11 mouse cellular contexts compared by ENCODE assay signal in genomic region chr10:69252112-69253074, GRCm38 (mm10). TPM values are rescaled to one million over a fixed set of nuclear protein-coding genes. Genes with fewer than 3 reads are reported as not detected.
DNase-seq lines count a peak whose midpoint lies in the region; ATAC-seq and TF ChIP-seq lines count a peak whose summit lies in the region.
"Had no signal": no experiment of that assay in that cellular context is flagged by ENCODE, and none has a peak within 500 bp of the region (broad histone marks: within the 10 kb centered on the region; RNA-seq: fewer than 3 reads in every experiment).

No protein-coding gene starts in this region.

- H3K9ac ChIP-seq in lung, embryonic 16.5 days (ENCODE audit: low read length), result no peak overlapping the region
- no peak overlapping the region for H3K9ac ChIP-seq in lung, postnatal 0 days (replicated peaks; ENCODE audit: low read depth)
- no peak overlapping the region for H3K9ac ChIP-seq in liver, embryonic 11.5 days (ENCODE audit: low read depth, low read length)
- peak overlapping the region; percentile 17; the same call in 1 of the 2 replicates for H3K9ac ChIP-seq in stomach, embryonic 16.5 days (ENCODE audit: low read length)
- H3K9ac ChIP-seq: hindbrain, embryonic 13.5 days had no signal

- H3K4me2 ChIP-seq in lung, embryonic 16.5 days (ENCODE audit: low read depth, low read length), result no peak overlapping the region
- H3K4me2 ChIP-seq in lung, postnatal 0 days (replicated peaks; ENCODE audit: low read depth, low read length), result no peak overlapping the region
- H3K4me2 ChIP-seq in liver, embryonic 11.5 days, result no peak overlapping the region
- H3K4me2 ChIP-seq in stomach, embryonic 16.5 days (ENCODE audit: low read depth, low read length), result no peak overlapping the region
- H3K4me2 ChIP-seq: hindbrain, embryonic 13.5 days had no signal

- no peaks in the 10 kb centered on the region for H3K27me3 ChIP-seq in lung, embryonic 16.5 days (ENCODE audit: control insufficient read depth, insufficient read depth, low read depth, low read length)
- H3K27me3 ChIP-seq in lung, postnatal 0 days (replicated peaks; ENCODE audit: insufficient read depth, low read length), result no peaks in the 10 kb centered on the region
- no peaks in the 10 kb centered on the region for H3K27me3 ChIP-seq in liver, embryonic 11.5 days (replicated peaks; ENCODE audit: control insufficient read depth, insufficient read depth, low read length)
- H3K27me3 ChIP-seq in stomach, embryonic 16.5 days (ENCODE audit: control insufficient read depth, insufficient read depth, low read length), result no peaks in the 10 kb centered on the region
- H3K27me3 ChIP-seq: hindbrain, embryonic 13.5 days had no signal

- H3K4me1 ChIP-seq in lung, embryonic 16.5 days (replicated peaks; ENCODE audit: control insufficient read depth, insufficient read depth, low read length), result peaks cover 18% of the 10 kb centered on the region
- H3K4me1 ChIP-seq in lung, postnatal 0 days (ENCODE audit: insufficient read depth, low read depth, low read length), result peaks cover 17% of the 10 kb centered on the region
- H3K4me1 ChIP-seq in liver, embryonic 11.5 days (replicated peaks; ENCODE audit: control insufficient read depth, insufficient read depth, low read length), result peaks cover 25% of the 10 kb centered on the region
- H3K4me1 ChIP-seq in stomach, embryonic 16.5 days (ENCODE audit: control insufficient read depth, insufficient read depth, low read length), result peaks cover 31% of the 10 kb centered on the region

- no peak for TF ChIP-seq CTCF in lung, postnatal 0 days (IDR thresholded peaks at IDR 0.05)

- no peaks in the 10 kb centered on the region for H3K9me3 ChIP-seq in lung, embryonic 16.5 days (ENCODE audit: control insufficient read depth, low read length)
- H3K9me3 ChIP-seq in lung, postnatal 0 days (ENCODE audit: low read length), result no peaks in the 10 kb centered on the region
- H3K9me3 ChIP-seq in liver, embryonic 11.5 days (ENCODE audit: control insufficient read depth, low read length), result no peaks in the 10 kb centered on the region
- no peaks in the 10 kb centered on the region for H3K9me3 ChIP-seq in stomach, embryonic 16.5 days (replicated peaks; ENCODE audit: control insufficient read depth, low read length)
- H3K9me3 ChIP-seq: hindbrain, embryonic 13.5 days had no signal

- TF ChIP-seq EP300 in lung, postnatal 0 days (IDR thresholded peaks at IDR 0.05), result no peak

- H3K4me3 ChIP-seq in lung, embryonic 16.5 days (ENCODE audit: low read length), result no peak overlapping the region
- H3K4me3 ChIP-seq in lung, postnatal 0 days (ENCODE audit: low read depth, low read length), result no peak overlapping the region
- no peak overlapping the region for H3K4me3 ChIP-seq in liver, embryonic 11.5 days (ENCODE audit: low read depth, low read length)
- no peak overlapping the region for H3K4me3 ChIP-seq in stomach, embryonic 16.5 days (replicated peaks; ENCODE audit: low read length)
- H3K4me3 ChIP-seq: erythroblast, embryonic 14.5 days; hindbrain, embryonic 13.5 days had no signal

- peak; percentile 92 for DNase-seq in heart, adult 11 months
- DNase-seq in heart, postnatal 4 days, result no peak
- no peak for DNase-seq in lung, postnatal 0 days (ENCODE audit: low spot score)
- no peak for DNase-seq in liver, embryonic 11.5 days (ENCODE audit: low spot score)
- DNase-seq in embryo, embryonic 9.5 days (ENCODE audit: extremely low spot score), result no peak
- DNase-seq in left cerebral cortex, adult 9 months (ENCODE audit: low spot score in 2 of 2), result no peak
- DNase-seq: right cerebral cortex, postnatal 14 days had no signal

- no peak for ATAC-seq in lung, embryonic 16.5 days (ENCODE audit: low read depth)
- no peak for ATAC-seq in lung, postnatal 0 days
- ATAC-seq in liver, embryonic 11.5 days (replicated peaks; ENCODE audit: low FRiP score), result no peak
- no peak for ATAC-seq in stomach, embryonic 16.5 days (ENCODE audit: insufficient read depth, low FRiP score)

- peak overlapping the region; percentile 67 for H3K27ac ChIP-seq in lung, embryonic 16.5 days (ENCODE audit: low read length)
- no peak overlapping the region for H3K27ac ChIP-seq in lung, postnatal 0 days (ENCODE audit: low read length)
- peak overlapping the region; percentile 60 for H3K27ac ChIP-seq in liver, embryonic 11.5 days (ENCODE audit: low read depth, low read length)
- peak overlapping the region; percentile 95 for H3K27ac ChIP-seq in stomach, embryonic 16.5 days (ENCODE audit: low read length)

- H3K36me3 ChIP-seq in lung, embryonic 16.5 days (ENCODE audit: control insufficient read depth, insufficient read depth, low read length), result no peaks in the 10 kb centered on the region; the same call in 1 of the 2 replicates
- no peaks in the 10 kb centered on the region; the same call in 1 of the 2 replicates for H3K36me3 ChIP-seq in lung, postnatal 0 days (ENCODE audit: insufficient read depth, low read length)
- H3K36me3 ChIP-seq in liver, embryonic 11.5 days (ENCODE audit: control insufficient read depth, insufficient read depth, low read length), result 0 out of 2 replicates have a peak, but pooled peaks cover 2% of the 10 kb centered on the region
- H3K36me3 ChIP-seq in stomach, embryonic 16.5 days (ENCODE audit: control insufficient read depth, insufficient read depth, low read length), result peaks cover 8% of the 10 kb centered on the region

- WGBS in lung, embryonic 16.5 days, result 79% methylated on average over 17 of the region's 17 CpGs
- 80% methylated on average over 17 of the region's 17 CpGs for WGBS in lung, postnatal 0 days
- WGBS in liver, embryonic 11.5 days, result 81% methylated on average over 17 of the region's 17 CpGs
- WGBS in stomach, embryonic 16.5 days, result 79% methylated on average over 17 of the region's 17 CpGs

RNA-seq across cellular contexts. Expression of gene A930033H14Rik, which starts 39.5 kb away (rescaled TPM):
- total RNA-seq in heart, postnatal 4 days (2021), result 1 to 10 TPM; 6.0 to 6.6 TPM
- polyA plus RNA-seq in lung, embryonic 16.5 days (2015; fragmentation: Nextera tagmentation; extraction: Ambion mirVana), result 1.2 and 1.5 TPM in 2 replicates
- polyA plus RNA-seq in lung, postnatal 0 days (2015; fragmentation: Nextera tagmentation; extraction: Ambion mirVana), result 0.90 and 1.00 TPM in 2 replicates
- polyA plus RNA-seq in liver, embryonic 11.5 days (2014; fragmentation: Nextera tagmentation; extraction: Ambion mirVana), result 1.1 and 1.6 TPM in 2 replicates
- 1.8 and 2.0 TPM in 2 replicates for polyA plus RNA-seq in stomach, embryonic 16.5 days (2015; fragmentation: Nextera tagmentation; extraction: Ambion mirVana)
- polyA plus RNA-seq: erythroblast, embryonic 14.5 days had no signal
